Mouse (Mus musculus) MEL (cell line): Measurements from ENCODE around the gene Afg1l. TPM values are rescaled to one million over a fixed set of nuclear protein-coding genes. Genes with fewer than 3 reads are reported as not detected.

Experiments
- DNase-seq: peaks from one replicate; pipeline ENCODE4 v3.0.0; 2011; ENCODE audit warnings: low read depth, low spot score
- H3K27ac ChIP-seq: 2 replicates; pipeline ENCODE4 v1.5.1; 2012; ENCODE audit warnings: low read depth, mild to moderate bottlenecking, control low read depth, low read length, moderate library complexity; ENCODE audit not compliant: control insufficient read depth
- H3K27me3 ChIP-seq, 2 experiments: fragments of 150-350 bp in 1 of 2; sonication (generic) in 1 of 2; 2 replicates each; pipeline ENCODE4 v1.6.1; 2012; ENCODE audit warnings: low read length in 2 of 2, mild to moderate bottlenecking in 2 of 2, improper control_type of control experiment in 1 of 2, moderate library complexity in 1 of 2; ENCODE audit not compliant: insufficient read depth in 2 of 2, control insufficient read depth in 1 of 2
- H3K36me3 ChIP-seq, 2 experiments: 2 replicates each; pipeline ENCODE4 v1.6.1; 2012 to 2014; ENCODE audit warnings: low read length in 2 of 2, improper control_type of control experiment in 1 of 2, inconsistent platforms in 1 of 2, mild to moderate bottlenecking in 1 of 2; ENCODE audit not compliant: insufficient read depth in 2 of 2, control insufficient read depth in 1 of 2
- H3K4me1 ChIP-seq, 2 experiments: fragments of 150-350 bp in 1 of 2; sonication (generic) in 1 of 2; 2 replicates each; pipeline ENCODE4 v1.6.1; 2012; ENCODE audit warnings: low read length in 2 of 2, improper control_type of control experiment in 1 of 2, mild to moderate bottlenecking in 1 of 2; ENCODE audit not compliant: insufficient read depth in 2 of 2, control insufficient read depth in 1 of 2
- H3K4me3 ChIP-seq, 2 experiments: fragments of 150-350 bp in 1 of 2; sonication (generic) in 1 of 2; 2 replicates each; pipeline ENCODE4 v1.5.1; 2012; ENCODE audit warnings: low read depth in 2 of 2, low read length in 2 of 2, mild to moderate bottlenecking in 2 of 2, moderate library complexity in 2 of 2, control low read depth in 1 of 2, improper control_type of control experiment in 1 of 2; ENCODE audit not compliant: control insufficient read depth in 1 of 2, insufficient read depth in 1 of 2
- H3K79me2 ChIP-seq: 2 replicates; pipeline ENCODE4 v1.6.1; 2012; ENCODE audit warnings: mild to moderate bottlenecking, low read length, moderate library complexity; ENCODE audit not compliant: control insufficient read depth, poor library complexity, insufficient read depth
- H3K9ac ChIP-seq: 2 replicates; pipeline ENCODE4 v1.6.1; 2012; ENCODE audit warnings: low read depth, mild to moderate bottlenecking, control low read depth, low read length, moderate library complexity; ENCODE audit not compliant: control insufficient read depth, poor library complexity, severe bottlenecking
- H3K9me3 ChIP-seq: fragments of 150-350 bp; sonication (generic); replicated peaks from 2 replicates; pipeline ENCODE4 v1.6.1; 2012; ENCODE audit warnings: mild to moderate bottlenecking, low read length, improper control_type of control experiment, moderate library complexity; ENCODE audit not compliant: insufficient read depth
- CHD1 ChIP-seq: IDR thresholded peaks from 2 replicates; pipeline ENCODE4 v1.6.1; 2012; ENCODE audit warnings: low read depth, mild to moderate bottlenecking, inconsistent platforms, low read length, improper control_type of control experiment
- CTCF ChIP-seq, 3 experiments: IDR thresholded peaks in 2 of 3; conservative IDR thresholded peaks in 1 of 3; 2 replicates each; pipeline ENCODE4 v1.5.1; 2011 to 2012; ENCODE audit warnings: low read length in 3 of 3, low read depth in 2 of 3, mild to moderate bottlenecking in 2 of 3, improper control_type of control experiment in 1 of 3, inconsistent platforms in 1 of 3, mixed read lengths in 1 of 3, moderate library complexity in 1 of 3; ENCODE audit not compliant: control insufficient read depth in 1 of 3, insufficient read depth in 1 of 3, poor library complexity in 1 of 3, severe bottlenecking in 1 of 3
- E2F4 ChIP-seq: IDR thresholded peaks from 2 replicates; pipeline ENCODE4 v1.6.1; 2011; ENCODE audit warnings: low read depth, low read length, improper control_type of control experiment, borderline replicate concordance
- EP300 ChIP-seq, 2 experiments: IDR thresholded peaks; 2 replicates each; pipeline ENCODE4 v1.6.1; 2011; ENCODE audit warnings: improper control_type of control experiment in 2 of 2, low read length in 2 of 2, low read depth in 1 of 2, mild to moderate bottlenecking in 1 of 2
- ETS1 ChIP-seq: IDR thresholded peaks from 2 replicates; pipeline ENCODE4 v1.6.1; 2012; ENCODE audit warnings: low read depth, mild to moderate bottlenecking, inconsistent platforms, low read length, improper control_type of control experiment, moderate library complexity
- GABPA ChIP-seq: IDR thresholded peaks from 2 replicates; pipeline ENCODE4 v1.6.1; 2012; ENCODE audit warnings: low read depth, mild to moderate bottlenecking, inconsistent platforms, low read length, improper control_type of control experiment, moderate library complexity
- GATA1 ChIP-seq: IDR thresholded peaks from 2 replicates; pipeline ENCODE4 v1.6.1; 2011; ENCODE audit warnings: low read depth, low read length, improper control_type of control experiment
- MAX ChIP-seq: IDR thresholded peaks from 2 replicates; pipeline ENCODE4 v1.6.1; 2011; ENCODE audit warnings: low read length, improper control_type of control experiment
- MAZ ChIP-seq: IDR thresholded peaks from 2 replicates; pipeline ENCODE4 v1.6.1; 2012; ENCODE audit warnings: low read depth, mild to moderate bottlenecking, inconsistent platforms, low read length, improper control_type of control experiment
- MEF2A ChIP-seq: IDR thresholded peaks from 2 replicates; pipeline ENCODE4 v1.6.1; 2014; ENCODE audit warnings: low read depth, mild to moderate bottlenecking, inconsistent platforms, low read length, improper control_type of control experiment; ENCODE audit not compliant: poor library complexity, insufficient replicate concordance, severe bottlenecking; ENCODE audit errors: extremely low read depth
- MYB ChIP-seq: IDR thresholded peaks from 2 replicates; pipeline ENCODE4 v1.6.1; 2011; ENCODE audit warnings: mild to moderate bottlenecking, low read depth, low read length, improper control_type of control experiment
- NELFE ChIP-seq: IDR thresholded peaks from 2 replicates; pipeline ENCODE4 v1.6.1; 2011; ENCODE audit warnings: low read depth, low read length, improper control_type of control experiment
- NRF1 ChIP-seq: IDR thresholded peaks from 2 replicates; pipeline ENCODE4 v1.6.1; 2014; ENCODE audit warnings: low read depth, mild to moderate bottlenecking, inconsistent platforms, low read length, improper control_type of control experiment, moderate library complexity; ENCODE audit not compliant: poor library complexity, insufficient read depth, severe bottlenecking
- POLR2A ChIP-seq, 2 experiments: IDR thresholded peaks; 2 replicates each; pipeline ENCODE4 v1.6.1; 2011 to 2012; ENCODE audit warnings: low read length in 2 of 2, mild to moderate bottlenecking in 2 of 2, control low read depth in 1 of 2, improper control_type of control experiment in 1 of 2, low read depth in 1 of 2, moderate library complexity in 1 of 2; ENCODE audit not compliant: control insufficient read depth in 1 of 2, insufficient read depth in 1 of 2, poor library complexity in 1 of 2
- POLR2AphosphoS5 ChIP-seq: IDR thresholded peaks from 2 replicates; pipeline ENCODE4 v1.6.1; 2012; ENCODE audit warnings: low read depth, borderline replicate concordance, mild to moderate bottlenecking, inconsistent platforms, low read length, moderate library complexity, mixed read lengths
- RCOR1 ChIP-seq: IDR thresholded peaks from 2 replicates; pipeline ENCODE4 v1.6.1; 2012; ENCODE audit warnings: low read depth, mild to moderate bottlenecking, inconsistent platforms, low read length, improper control_type of control experiment
- SMC3 ChIP-seq: IDR thresholded peaks from 2 replicates; pipeline ENCODE4 v1.6.1; 2011; ENCODE audit warnings: low read depth, low read length, improper control_type of control experiment
- TAL1 ChIP-seq: IDR thresholded peaks from 2 replicates; pipeline ENCODE4 v1.6.1; 2012; ENCODE audit warnings: mild to moderate bottlenecking, inconsistent platforms, low read length, moderate library complexity, mixed read lengths
- TBP ChIP-seq: IDR thresholded peaks from 2 replicates; pipeline ENCODE4 v1.8.0; 2011; ENCODE audit warnings: low read depth, low read length, improper control_type of control experiment
- TCF12 ChIP-seq: IDR thresholded peaks from 2 replicates; pipeline ENCODE4 v1.6.1; 2014; ENCODE audit warnings: low read depth, mild to moderate bottlenecking, inconsistent platforms, low read length, improper control_type of control experiment, moderate library complexity
- ZC3H11A ChIP-seq: IDR thresholded peaks from 2 replicates; pipeline ENCODE4 v1.6.1; 2012; ENCODE audit warnings: low read depth, mild to moderate bottlenecking, inconsistent platforms, low read length, improper control_type of control experiment
- ZMIZ1 ChIP-seq: IDR thresholded peaks from 2 replicates; pipeline ENCODE4 v1.6.1; 2012; ENCODE audit warnings: low read depth, mild to moderate bottlenecking, inconsistent platforms, low read length, improper control_type of control experiment, moderate library complexity
- polyA plus RNA-seq, 2 experiments: library from polyadenylated mRNA; stranded (reverse) in 1 of 2; unstranded in 1 of 2; fragments of >175 nt in 1 of 2; fragments of >200 nt in 1 of 2; gene quantifications; 2 replicates each; pipeline versions ENCODE4 v1.2.1 to v1.2.4; 2012; ENCODE audit warnings: low replicate concordance in 2 of 2, low read depth in 1 of 2; ENCODE audit not compliant: insufficient read length in 2 of 2, insufficient read depth in 1 of 2, missing spikeins in 1 of 2
- total RNA-seq: library from RNA; depleted of rRNA; stranded (reverse); fragments of 300-350 nt; gene quantifications from 2 replicates; pipeline ENCODE4 v1.2.3, GENCODE M21; 2012

The Afg1l gene
- total and polyA plus RNA-seq, 3 experiments, result 3.4 to 3.7 TPM; not detected in 1

GRCm38 (mm10) chr10:42273760-42274691, 204.3 kb downstream of the Afg1l start (continued):
- TF ChIP-seq POLR2A (IDR thresholded peaks at IDR 0.05; ENCODE audit: control insufficient read depth in 1 of 2, insufficient read depth in 1 of 2, low read depth in 1 of 2, low read length in 2 of 2, poor library complexity in 1 of 2), result peak in 1 of 2 experiments; percentile 70; a peak in 2 of 4 replicates
- 0 out of 2 replicates have a peak, but pooled peaks have one; percentile 19 for TF ChIP-seq SMC3
- TF ChIP-seq NELFE, result peak; percentile 15; the same call in 1 of the 2 replicates
- TF ChIP-seq NRF1, result no peak
- TF ChIP-seq ETS1, result no peak
- TF ChIP-seq MAX, result peak; percentile 77
- TF ChIP-seq ZC3H11A, result no peak
- TF ChIP-seq GATA1, result no peak
- TF ChIP-seq CHD1, result peak; percentile 64; the same call in 1 of the 2 replicates
- no peak for TF ChIP-seq MYB
- TF ChIP-seq CTCF (IDR thresholded peaks at IDR 0.05 in 2 of 3, conservative IDR thresholded peaks at IDR 0.05 in 1 of 3; ENCODE audit: control insufficient read depth in 1 of 3, insufficient read depth in 1 of 3, low read depth in 2 of 3, low read length in 3 of 3, poor library complexity in 1 of 3, severe bottlenecking in 1 of 3), result no peak; a peak in 1 of 6 replicates
- no peak for TF ChIP-seq ZMIZ1
- TF ChIP-seq RCOR1, result no peak
- TF ChIP-seq TBP, result no peak

GRCm38 (mm10) chr10:42273403-42273759, 205.0 kb downstream of the Afg1l start:
- Histone ChIP-seq H3K27me3 (no peaks in the 10 kb centered on the region), H3K79me2 (peaks cover 46% of the 10 kb centered on the region), H3K36me3 (peaks cover 0 to 42% of the 10 kb centered on the region in 2 experiments; a peak in 3 of 4 replicates), H3K4me1 (peaks cover 26 to 38% of the 10 kb centered on the region in 2 experiments), H3K9me3 (no peaks in the 10 kb centered on the region), H3K27ac (peak overlapping the region; percentile 96), H3K9ac (peak overlapping the region; percentile 89), H3K4me3 (peak overlapping the region; percentile 49 to 67)
- TF ChIP-seq MEF2A (no peak), TBP (peak; percentile 68; the same call in 1 of the 2 replicates), POLR2AphosphoS5 (no peak), MYB (peak; percentile 38; the same call in 1 of the 2 replicates), GATA1 (peak; percentile 89), MAZ (no peak), ETS1 (peak; percentile 90), EP300 (IDR thresholded peaks at IDR 0.05; ENCODE audit: low read depth in 1 of 2, low read length in 2 of 2) (peak; percentile 80 to 88), TAL1 (peak; percentile 14; the same call in 1 of the 2 replicates), GABPA (no peak), MAX (no peak), TCF12 (peak; percentile 81), RCOR1 (peak; percentile 61; the same call in 1 of the 2 replicates), E2F4 (no peak)
- peak; percentile 83 for DNase-seq
